Mouse (Mus musculus) midbrain, embryonic 10.5 days (tissue): ENCODE data around the gene Ntrk3. TPM values are rescaled to one million over a fixed set of nuclear protein-coding genes. Genes with fewer than 3 reads are reported as not detected.

Source experiments
- DNase-seq: peaks from one replicate; pipeline ENCODE4 v3.0.0-alpha.2; 2017; ENCODE audit warnings: low spot score
- H3K27ac ChIP-seq: fragments of 300-500 bp; sonication (generic); replicated peaks from 2 replicates; pipeline ENCODE4 v1.5.1; 2016; ENCODE audit warnings: mild to moderate bottlenecking
- H3K27me3 ChIP-seq: fragments of 300-500 bp; sonication (generic); 2 replicates; pipeline ENCODE4 v1.6.1; 2016; ENCODE audit warnings: low read depth, mild to moderate bottlenecking; ENCODE audit not compliant: poor library complexity, severe bottlenecking
- H3K36me3 ChIP-seq: fragments of 300-500 bp; sonication (generic); 2 replicates; pipeline ENCODE4 v1.6.1; 2016; ENCODE audit warnings: mild to moderate bottlenecking, moderate library complexity
- H3K4me1 ChIP-seq: fragments of 300-500 bp; sonication (generic); 2 replicates; pipeline ENCODE4 v1.6.1; 2016
- H3K4me3 ChIP-seq: fragments of 300-500 bp; sonication (generic); 2 replicates; pipeline ENCODE4 v1.5.1; 2016; ENCODE audit warnings: mild to moderate bottlenecking, moderate library complexity
- H3K9me3 ChIP-seq: fragments of 300-500 bp; sonication (generic); replicated peaks from 2 replicates; pipeline ENCODE4 v1.6.1; 2016; ENCODE audit warnings: mild to moderate bottlenecking
- WGBS: fragments of 180-500 bp; shearing (Covaris S2); methylation state at CpG from one replicate; pipeline ENCODE4 v1.1.7; 2016; 5-methylcytosine and 5-hydroxymethylcytosine counted together
- polyA plus RNA-seq: library from polyadenylated mRNA; unstranded; fragments of >200 nt; fragmentation: Nextera tagmentation; extraction: Ambion mirVana; gene quantifications from 2 replicates; pipeline ENCODE4 v1.2.1, GENCODE M21; 2016

Ntrk3 gene
- polyA plus RNA-seq, 1 experiment from 2014 or later = 2.1 TPM

DNA sequence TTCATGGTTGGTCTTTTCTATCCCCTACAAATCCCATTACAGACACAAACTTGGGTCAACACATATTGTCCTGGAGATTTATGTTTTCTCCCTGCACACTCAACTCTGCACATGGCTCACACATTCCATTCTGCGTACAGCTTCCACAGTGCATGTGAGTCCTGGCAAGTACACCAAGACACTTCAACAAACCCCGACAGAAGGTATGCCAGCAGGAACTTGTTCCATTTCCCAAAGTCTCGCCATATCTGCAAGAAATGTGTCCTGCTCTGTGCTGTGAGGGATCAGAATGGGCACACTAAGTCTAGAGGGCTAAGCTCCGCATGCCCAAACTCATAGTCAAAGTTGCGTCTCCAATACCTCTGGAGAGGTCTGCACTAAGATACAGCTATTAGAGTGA is 358.0 kb downstream of the Ntrk3 start:
- no peaks in the 10 kb centered on the region for H3K4me1 ChIP-seq
- no peak overlapping the region for H3K4me3 ChIP-seq
- 93% methylated on average over 5 of the region's 5 CpGs for WGBS
- H3K9me3 ChIP-seq = no peaks in the 10 kb centered on the region
- H3K27ac ChIP-seq = no peak overlapping the region
- H3K36me3 ChIP-seq = no peaks in the 10 kb centered on the region
- DNase-seq = no peak
- H3K27me3 ChIP-seq = no peaks in the 10 kb centered on the region

DNA sequence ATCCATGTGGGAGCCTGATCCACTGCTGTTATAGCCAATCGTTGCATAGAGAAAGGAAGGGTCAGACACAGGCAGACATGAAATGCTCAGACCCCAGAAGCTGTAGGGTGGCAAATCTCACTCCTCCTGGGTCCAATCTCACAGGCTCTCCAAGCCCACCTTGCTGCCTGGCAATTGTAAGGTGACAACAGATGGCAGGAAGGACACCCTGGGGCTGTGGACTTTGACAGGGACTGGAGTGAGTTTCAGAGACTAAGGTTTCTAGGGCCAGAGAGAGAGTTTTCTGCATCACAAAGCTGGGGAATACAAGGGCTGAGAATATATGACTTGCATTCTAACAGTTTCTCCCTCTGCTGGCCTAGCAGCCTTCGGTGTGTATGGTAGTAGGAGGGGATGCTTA is 359.5 kb downstream of the Ntrk3 start:
- no peak overlapping the region for H3K27ac ChIP-seq
- 92% methylated on average over 2 of the region's 2 CpGs for WGBS
- H3K27me3 ChIP-seq = no peaks in the 10 kb centered on the region
- H3K4me1 ChIP-seq = no peaks in the 10 kb centered on the region
- H3K4me3 ChIP-seq = no peak overlapping the region
- DNase-seq = no peak
- H3K9me3 ChIP-seq = no peaks in the 10 kb centered on the region
- H3K36me3 ChIP-seq = no peaks in the 10 kb centered on the region

DNA sequence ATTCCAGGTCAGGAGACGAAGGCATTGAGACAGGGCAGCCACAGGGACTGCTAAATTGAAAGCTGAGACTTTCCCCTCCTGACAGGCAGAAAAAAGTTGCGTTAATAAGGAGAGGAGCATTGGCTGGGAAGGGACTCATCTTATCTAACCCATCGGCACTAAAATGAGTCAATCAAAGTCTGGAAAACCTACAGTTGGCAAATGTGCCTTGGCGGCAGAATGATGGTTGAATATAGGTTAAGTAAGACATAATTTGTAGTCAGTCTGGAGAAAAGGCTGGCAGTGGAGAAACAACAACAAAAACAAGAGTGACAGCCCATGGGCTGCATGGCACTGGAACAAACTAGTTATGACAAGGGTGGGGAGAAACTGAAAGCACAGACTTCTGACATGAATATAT is 360.9 kb downstream of the Ntrk3 start:
- no peaks in the 10 kb centered on the region for H3K36me3 ChIP-seq
- no peaks in the 10 kb centered on the region for H3K27me3 ChIP-seq
- DNase-seq = no peak
- no peak overlapping the region for H3K27ac ChIP-seq
- no peaks in the 10 kb centered on the region for H3K4me1 ChIP-seq
- H3K9me3 ChIP-seq = no peaks in the 10 kb centered on the region
- whole genome bisulfite sequencing = 82% methylated on average over 4 of the region's 4 CpGs
- H3K4me3 ChIP-seq = no peak overlapping the region

DNA sequence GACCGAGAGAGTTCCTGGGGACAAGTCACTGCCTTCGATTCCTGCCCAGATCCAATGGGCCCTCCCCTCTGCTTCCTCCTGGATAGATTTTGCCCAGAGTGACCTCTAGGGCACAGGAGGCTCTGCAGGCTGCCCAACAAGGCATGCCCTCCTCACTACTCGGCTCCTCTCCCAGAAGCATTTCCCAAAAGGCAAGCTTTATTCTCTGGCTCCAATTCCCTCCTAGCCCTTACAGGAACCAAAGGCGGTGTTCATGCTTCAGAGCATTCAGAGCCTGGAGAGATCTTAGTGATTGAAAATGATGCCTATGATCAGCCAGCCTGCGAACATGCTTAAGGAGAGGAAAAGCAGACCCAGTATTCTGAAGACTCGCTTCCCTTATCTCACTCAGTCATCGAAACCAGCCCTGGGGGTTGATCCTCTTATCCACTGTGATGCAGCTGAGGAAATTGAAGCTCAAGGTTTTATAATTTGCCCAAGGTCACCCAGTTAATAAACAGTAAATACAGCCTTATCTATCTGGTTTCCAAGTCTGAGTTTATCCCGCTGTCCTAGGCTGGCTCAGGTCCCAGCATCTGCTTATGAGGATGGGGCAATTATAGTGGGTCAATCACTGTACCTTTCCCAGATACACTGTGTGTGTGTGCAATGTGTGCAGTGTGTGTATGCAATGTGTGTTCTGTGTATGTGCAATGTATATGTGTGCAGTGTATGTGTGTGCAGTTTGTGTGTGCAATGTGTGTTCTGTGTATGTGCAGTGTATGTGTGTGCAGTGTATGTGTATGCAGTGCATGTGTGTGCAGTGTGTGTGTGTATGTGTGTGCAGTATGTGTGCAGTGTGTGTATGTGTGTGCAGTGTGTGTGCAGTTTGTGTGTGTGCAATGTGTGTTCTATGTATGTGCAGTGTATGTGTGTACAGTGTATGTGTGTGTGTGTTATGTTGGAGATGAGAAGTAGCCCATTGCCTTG is 376.2 kb downstream of the Ntrk3 start:
- Histone ChIP-seq H3K27me3 (no peaks in the 10 kb centered on the region), H3K4me1 (peaks cover 3% of the 10 kb centered on the region; the same call in 1 of the 2 replicates), H3K9me3 (no peaks in the 10 kb centered on the region), H3K4me3 (no peak overlapping the region), H3K27ac (no peak overlapping the region), H3K36me3 (no peaks in the 10 kb centered on the region)
- 79% methylated on average over 8 of the region's 8 CpGs for WGBS
- no peak for DNase-seq

DNA sequence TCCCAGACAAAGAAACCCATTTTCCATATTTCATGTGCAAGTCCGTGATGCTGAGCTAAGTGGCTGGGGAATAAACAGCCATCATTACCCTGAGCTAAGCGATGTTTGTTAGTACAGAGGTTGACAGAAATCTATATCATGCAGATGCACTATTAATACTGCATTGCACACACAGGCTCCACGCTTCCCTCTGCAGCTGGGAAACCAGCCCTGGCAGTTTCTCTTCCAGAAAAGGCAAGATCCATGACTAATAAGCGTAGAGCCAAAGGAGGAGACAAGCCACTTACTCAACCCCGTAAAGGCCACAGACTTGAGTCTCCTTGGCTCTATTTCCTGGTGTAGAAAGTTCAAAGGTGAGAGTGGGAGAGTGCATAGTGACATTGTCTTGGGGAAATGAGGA is 390.3 kb downstream of the Ntrk3 start:
- Histone ChIP-seq H3K36me3 (no peaks in the 10 kb centered on the region), H3K9me3 (no peaks in the 10 kb centered on the region), H3K4me3 (no peak overlapping the region), H3K27me3 (no peaks in the 10 kb centered on the region), H3K27ac (no peak overlapping the region), H3K4me1 (no peaks in the 10 kb centered on the region)
- WGBS = 90% methylated on average over 5 of the region's 5 CpGs
- DNase-seq = no peak

DNA sequence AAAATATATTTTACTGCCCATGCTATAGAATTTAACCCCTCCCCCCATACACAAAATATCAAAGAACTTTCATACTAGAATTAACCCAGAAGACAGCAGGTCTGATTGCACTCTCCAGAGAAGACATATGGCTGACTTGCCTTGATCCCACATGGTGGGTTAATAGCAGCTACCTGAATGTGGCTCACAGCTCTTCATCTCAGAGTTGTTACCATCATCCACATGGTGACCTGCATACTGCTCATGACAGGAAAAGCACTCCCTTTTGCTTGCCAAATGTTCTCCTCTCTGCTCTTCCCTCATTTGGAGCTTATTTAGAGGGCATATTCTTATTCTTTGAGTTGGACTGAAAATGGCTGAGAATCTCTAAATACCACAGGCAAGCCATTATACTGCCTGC is 404.4 kb downstream of the Ntrk3 start:
- no peaks in the 10 kb centered on the region for H3K4me1 ChIP-seq
- H3K27me3 ChIP-seq = no peaks in the 10 kb centered on the region
- H3K36me3 ChIP-seq = no peaks in the 10 kb centered on the region
- no peak overlapping the region for H3K27ac ChIP-seq
- no peak for DNase-seq
- H3K9me3 ChIP-seq = no peaks in the 10 kb centered on the region
- no peak overlapping the region for H3K4me3 ChIP-seq

DNA sequence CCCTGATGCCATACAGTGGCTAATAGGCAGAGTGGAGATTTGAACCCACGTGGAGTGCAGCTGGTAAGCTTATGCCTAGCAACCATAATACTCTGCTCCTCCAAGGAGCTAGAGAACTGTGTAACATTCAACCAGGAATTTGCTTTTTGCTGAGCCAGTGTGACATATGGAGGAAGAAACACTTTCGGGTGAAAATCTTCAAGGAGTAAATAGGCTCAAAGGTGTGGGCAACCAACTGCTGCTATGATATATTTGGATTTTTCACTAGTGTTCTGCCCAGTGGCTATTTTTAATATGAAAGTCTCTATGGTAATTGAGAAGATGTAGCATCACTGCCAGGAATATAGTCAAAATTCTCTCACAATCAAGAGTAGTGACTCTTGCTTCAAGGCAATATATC is 409.5 kb downstream of the Ntrk3 start:
- Histone ChIP-seq H3K9me3 (no peaks in the 10 kb centered on the region), H3K27me3 (no peaks in the 10 kb centered on the region), H3K4me1 (no peaks in the 10 kb centered on the region), H3K4me3 (no peak overlapping the region), H3K36me3 (no peaks in the 10 kb centered on the region), H3K27ac (no peak overlapping the region)
- WGBS = 87% methylated on average over 2 of the region's 2 CpGs
- DNase-seq = no peak

DNA sequence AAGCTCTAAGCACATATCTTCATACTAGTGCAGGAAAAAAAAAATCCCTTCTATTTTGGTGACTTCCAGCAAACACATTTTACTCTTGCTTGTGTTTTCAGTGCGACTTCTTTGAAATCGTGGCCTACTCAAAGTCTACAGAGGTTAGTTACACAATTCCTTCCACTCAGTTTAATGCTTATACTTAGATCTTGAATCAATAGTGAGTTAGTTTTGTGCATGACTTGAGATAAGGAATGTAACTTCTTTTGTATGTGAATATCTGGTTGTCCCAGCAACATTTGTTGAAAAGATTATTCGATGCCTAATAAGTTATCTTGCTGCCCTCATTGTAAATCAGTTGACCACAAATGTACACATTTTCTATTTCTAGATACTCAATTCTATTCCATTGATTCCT is 411.6 kb downstream of the Ntrk3 start:
- H3K27ac ChIP-seq = no peak overlapping the region
- no peaks in the 10 kb centered on the region for H3K9me3 ChIP-seq
- H3K4me3 ChIP-seq = no peak overlapping the region
- no peaks in the 10 kb centered on the region for H3K4me1 ChIP-seq
- H3K36me3 ChIP-seq = no peaks in the 10 kb centered on the region
- DNase-seq = no peak
- 71% methylated on average over 3 of the region's 3 CpGs for WGBS
- no peaks in the 10 kb centered on the region for H3K27me3 ChIP-seq

DNA sequence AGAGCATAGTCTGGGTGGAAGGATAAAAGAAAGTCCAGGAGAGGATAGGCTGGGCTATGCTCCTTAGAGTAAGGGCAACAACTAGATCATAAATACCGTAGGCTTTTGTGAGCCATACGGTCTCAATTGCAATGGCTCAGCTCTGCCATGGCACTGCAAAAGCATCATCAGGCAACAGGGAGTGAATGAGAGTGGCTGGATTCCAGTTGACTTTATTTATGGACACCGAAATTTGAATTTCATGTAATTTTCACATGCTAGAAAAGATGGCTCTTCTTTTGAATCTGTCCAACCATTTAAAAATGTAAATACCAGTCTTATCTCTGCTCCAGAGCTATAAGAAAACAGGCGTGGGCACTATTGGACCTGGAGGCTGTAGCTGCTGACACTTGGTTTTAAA is 419.2 kb downstream of the Ntrk3 start:
- Histone ChIP-seq H3K9me3 (no peaks in the 10 kb centered on the region), H3K36me3 (no peaks in the 10 kb centered on the region), H3K4me3 (no peak overlapping the region), H3K27ac (no peak overlapping the region), H3K27me3 (no peaks in the 10 kb centered on the region), H3K4me1 (no peaks in the 10 kb centered on the region)
- WGBS = 88% methylated on average over 4 of the region's 4 CpGs
- DNase-seq = no peak

DNA sequence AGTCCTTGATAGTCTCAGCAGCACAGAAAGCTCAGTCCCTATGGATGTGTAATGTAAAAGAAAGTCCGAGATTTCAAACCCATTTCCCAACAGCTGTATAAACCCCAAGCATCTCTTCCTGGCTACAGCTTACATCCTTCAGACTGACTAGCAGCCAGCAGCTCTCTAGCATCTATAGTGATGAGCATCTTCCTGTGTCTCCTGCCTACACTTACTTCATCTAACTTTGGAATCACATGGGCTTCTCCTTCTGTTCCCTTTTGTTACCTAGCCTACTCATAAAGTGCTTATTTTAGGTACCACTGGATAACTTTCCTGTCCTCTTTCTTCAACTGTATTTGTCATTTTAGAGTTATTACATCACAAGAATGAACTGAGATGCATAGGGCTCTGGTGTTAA is 432.0 kb downstream of the Ntrk3 start:
- 89% methylated on average over 1 of the region's 1 CpGs for WGBS
- peaks cover 11% of the 10 kb centered on the region; the same call in 1 of the 2 replicates for H3K9me3 ChIP-seq

DNA sequence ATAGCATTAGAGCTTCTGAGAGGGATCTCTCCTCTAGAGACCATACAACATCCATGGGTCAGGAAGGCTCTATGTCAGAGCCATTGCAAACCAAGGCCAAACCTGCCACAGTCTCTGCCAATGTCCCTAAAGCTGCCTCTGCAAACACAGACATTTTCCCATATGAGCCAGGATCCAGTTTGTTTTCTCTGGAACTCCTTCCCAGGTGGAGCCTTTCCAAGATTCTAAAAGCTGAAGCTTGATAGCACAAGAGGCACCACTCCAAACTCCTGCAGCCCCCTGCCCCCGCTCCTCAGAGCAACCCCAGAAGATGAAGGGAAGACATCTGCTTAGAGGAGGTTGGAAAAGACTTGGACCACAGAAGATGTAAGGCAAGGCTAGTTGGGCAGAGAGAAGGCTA is 432.8 kb downstream of the Ntrk3 start:
- Histone ChIP-seq H3K4me1 (no peaks in the 10 kb centered on the region), H3K27me3 (no peaks in the 10 kb centered on the region), H3K36me3 (no peaks in the 10 kb centered on the region), H3K27ac (no peak overlapping the region), H3K4me3 (no peak overlapping the region), H3K9me3 (peaks cover 8% of the 10 kb centered on the region; the same call in 1 of the 2 replicates)
- no peak for DNase-seq
- 93% methylated on average over 1 of the region's 1 CpGs for WGBS

More for the DNA sequence above, 432.0 kb downstream of the Ntrk3 start:
- no peaks in the 10 kb centered on the region for H3K4me1 ChIP-seq
- no peak overlapping the region for H3K4me3 ChIP-seq
- H3K27ac ChIP-seq = no peak overlapping the region
- no peaks in the 10 kb centered on the region for H3K36me3 ChIP-seq
- no peaks in the 10 kb centered on the region for H3K27me3 ChIP-seq
- no peak for DNase-seq

DNA sequence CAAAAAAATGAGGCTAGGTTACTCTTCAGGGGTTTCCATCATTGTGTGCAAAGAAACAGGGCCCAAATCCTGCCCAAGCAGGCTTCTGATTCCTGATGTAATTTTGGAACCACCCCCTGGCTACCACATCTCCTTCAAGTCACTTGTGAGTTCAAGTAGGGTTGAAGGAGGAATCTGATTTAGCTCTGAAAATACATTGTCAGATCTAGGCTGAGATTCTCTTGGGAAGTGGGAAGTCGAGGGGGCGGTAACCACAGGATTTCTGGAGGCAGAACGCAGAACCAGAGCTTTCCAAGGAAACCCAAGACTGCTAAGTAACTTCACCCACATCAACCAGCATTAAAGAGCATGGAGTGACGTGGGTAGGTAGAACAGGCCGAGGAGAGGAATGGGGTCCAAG is 440.5 kb downstream of the Ntrk3 start:
- no peaks in the 10 kb centered on the region for H3K27me3 ChIP-seq
- no peak overlapping the region for H3K27ac ChIP-seq
- H3K4me3 ChIP-seq = no peak overlapping the region
- H3K4me1 ChIP-seq = no peaks in the 10 kb centered on the region
- no peaks in the 10 kb centered on the region for H3K36me3 ChIP-seq
- DNase-seq = no peak
- no peaks in the 10 kb centered on the region for H3K9me3 ChIP-seq
- 91% methylated on average over 5 of the region's 5 CpGs for WGBS

DNA sequence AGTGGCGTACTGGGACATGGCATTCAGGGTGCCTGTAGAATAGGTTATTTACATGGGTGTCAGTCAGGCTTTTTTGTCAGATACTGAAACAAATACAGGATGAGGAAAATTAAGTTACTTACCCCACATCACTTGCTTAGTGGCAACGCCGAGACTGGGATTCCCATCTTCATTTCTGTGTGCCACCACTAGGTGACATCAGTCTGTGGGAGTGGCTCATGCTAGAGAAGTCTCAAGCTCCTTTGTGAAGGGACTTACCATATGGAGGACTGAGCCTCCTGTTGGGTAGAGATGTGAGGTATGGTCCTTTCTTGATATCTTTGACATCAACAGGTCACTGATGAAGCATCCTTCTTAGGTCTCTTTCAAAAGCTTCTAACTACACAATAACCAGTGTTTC is 443.5 kb downstream of the Ntrk3 start:
- Histone ChIP-seq H3K27me3 (no peaks in the 10 kb centered on the region), H3K27ac (no peak overlapping the region), H3K36me3 (no peaks in the 10 kb centered on the region), H3K4me1 (peaks cover 4% of the 10 kb centered on the region), H3K9me3 (no peaks in the 10 kb centered on the region), H3K4me3 (no peak overlapping the region)
- DNase-seq = no peak
- 82% methylated on average over 3 of the region's 3 CpGs for WGBS
